Comparison of ENCODE assay signal across 10 mouse cellular contexts in the genomic region with DNA sequence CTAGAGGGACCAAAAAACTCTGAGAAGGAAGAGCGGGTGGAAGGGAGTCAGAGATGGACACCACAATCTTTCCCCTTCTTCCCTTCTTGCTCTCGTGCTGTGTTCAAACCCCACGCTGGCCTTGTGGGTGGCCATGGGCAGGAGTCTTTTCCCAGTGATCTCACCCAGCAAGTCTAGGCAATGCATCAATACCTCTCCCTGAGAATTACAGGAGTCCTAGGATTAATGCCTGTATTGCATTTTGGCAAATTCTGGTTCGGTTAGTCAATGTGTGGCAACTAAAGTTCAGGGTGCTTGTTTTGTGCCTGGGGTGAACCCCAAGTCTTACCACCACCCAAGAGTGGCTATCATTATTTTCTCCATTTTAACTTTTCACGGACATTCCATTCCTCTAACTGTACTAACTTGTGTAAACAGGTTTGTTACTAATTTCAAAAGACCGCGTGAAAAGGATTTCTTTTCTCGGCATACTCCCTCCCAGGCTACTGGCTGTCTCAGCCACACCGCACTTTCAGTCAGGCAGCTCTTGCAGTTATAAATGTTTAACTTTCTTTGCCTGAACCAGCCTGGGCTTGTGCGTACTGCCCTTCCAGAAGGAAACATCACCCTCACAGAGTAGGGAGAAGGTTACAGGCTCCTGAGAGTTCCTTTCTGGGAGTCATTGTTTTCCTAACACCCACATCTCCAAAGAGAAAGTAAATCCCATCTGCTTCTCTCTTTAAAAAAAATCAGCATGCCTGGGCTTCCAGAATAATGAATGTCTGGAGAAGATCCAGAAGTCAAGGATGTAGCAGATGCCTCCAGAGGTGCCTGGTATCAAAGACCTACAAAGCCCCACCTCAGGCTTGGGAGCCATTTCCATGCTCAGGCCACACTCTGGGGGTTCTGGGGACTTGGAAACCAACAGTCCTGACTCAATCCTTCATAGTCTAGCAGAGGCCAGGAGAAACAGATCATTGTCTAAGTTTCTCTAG. TPM values are rescaled to one million over a fixed set of nuclear protein-coding genes. Genes with fewer than 3 reads are reported as not detected.
DNase-seq lines count a peak whose midpoint lies in the region; ATAC-seq and TF ChIP-seq lines count a peak whose summit lies in the region.
"Had no signal": no experiment of that assay in that cellular context is flagged by ENCODE, and none has a peak within 500 bp of the region (broad histone marks: within the 10 kb centered on the region; RNA-seq: fewer than 3 reads in every experiment).

No protein-coding gene starts in this region.

- no peak overlapping the region for H3K4me3 ChIP-seq in heart, postnatal 0 days (ENCODE audit: low read depth, low read length)
- H3K4me3 ChIP-seq in intestine, embryonic 14.5 days (ENCODE audit: low read depth, low read length): no peak overlapping the region
- H3K4me3 ChIP-seq in hindbrain, embryonic 11.5 days (ENCODE audit: low read depth, low read length): no peak overlapping the region
- H3K4me3 ChIP-seq in hindbrain, postnatal 0 days (ENCODE audit: low read length): no peak overlapping the region
- H3K4me3 ChIP-seq: hindbrain, embryonic 13.5 days had no signal

- no peak overlapping the region for H3K4me2 ChIP-seq in heart, postnatal 0 days (ENCODE audit: low read depth, low read length)
- H3K4me2 ChIP-seq in intestine, embryonic 14.5 days (ENCODE audit: low read length): peak overlapping the region; percentile 22; the same call in 1 of the 2 replicates
- no peak overlapping the region for H3K4me2 ChIP-seq in hindbrain, embryonic 11.5 days (replicated peaks; ENCODE audit: low read depth, low read length)
- no peak overlapping the region for H3K4me2 ChIP-seq in hindbrain, postnatal 0 days (ENCODE audit: low read depth, low read length)
- H3K4me2 ChIP-seq: hindbrain, embryonic 13.5 days had no signal

- no peak overlapping the region for H3K9ac ChIP-seq in heart, postnatal 0 days (replicated peaks; ENCODE audit: low read depth, low read length)
- H3K9ac ChIP-seq in intestine, embryonic 14.5 days (ENCODE audit: low read length): 0 out of 2 replicates have a peak overlapping the region, but pooled peaks have one; percentile 11
- H3K9ac ChIP-seq in hindbrain, embryonic 11.5 days (ENCODE audit: low read depth, low read length): no peak overlapping the region
- H3K9ac ChIP-seq in hindbrain, postnatal 0 days (replicated peaks; ENCODE audit: low read length): no peak overlapping the region
- H3K9ac ChIP-seq: hindbrain, embryonic 13.5 days had no signal

- peaks cover 10% of the 10 kb centered on the region for H3K4me1 ChIP-seq in heart, postnatal 0 days (ENCODE audit: control insufficient read depth, insufficient read depth)
- H3K4me1 ChIP-seq in intestine, embryonic 14.5 days (replicated peaks; ENCODE audit: control insufficient read depth, insufficient read depth, low read length): peaks cover 4% of the 10 kb centered on the region
- no peaks in the 10 kb centered on the region for H3K4me1 ChIP-seq in hindbrain, embryonic 11.5 days (replicated peaks; ENCODE audit: control insufficient read depth, insufficient read depth, low read length)
- no peaks in the 10 kb centered on the region for H3K4me1 ChIP-seq in hindbrain, postnatal 0 days (ENCODE audit: insufficient read depth, low read length)
- H3K4me1 ChIP-seq: hindbrain, embryonic 13.5 days had no signal

- no peak for ATAC-seq in heart, postnatal 0 days (ENCODE audit: insufficient read depth, low read depth)
- ATAC-seq in intestine, embryonic 14.5 days (replicated peaks; ENCODE audit: low FRiP score, low TSS enrichment, low read depth): peak; percentile 10; the same call in 1 of the 2 replicates
- ATAC-seq in hindbrain, embryonic 11.5 days (ENCODE audit: low FRiP score): no peak
- no peak for ATAC-seq in hindbrain, postnatal 0 days

- no peak for TF ChIP-seq EP300 in heart, postnatal 0 days (IDR thresholded peaks at IDR 0.05; ENCODE audit: low read depth)

- 69% methylated on average over 10 of the region's 10 CpGs for WGBS in heart, postnatal 0 days
- WGBS in intestine, embryonic 14.5 days: 53% methylated on average over 10 of the region's 10 CpGs
- 83% methylated on average over 10 of the region's 10 CpGs for WGBS in hindbrain, embryonic 11.5 days
- WGBS in hindbrain, postnatal 0 days: 78% methylated on average over 10 of the region's 10 CpGs

- H3K27ac ChIP-seq in heart, postnatal 0 days (ENCODE audit: low read depth): peak overlapping the region; percentile 25; the same call in 1 of the 2 replicates
- peak overlapping the region; percentile 47 for H3K27ac ChIP-seq in intestine, embryonic 14.5 days (ENCODE audit: low read depth)
- H3K27ac ChIP-seq in hindbrain, embryonic 11.5 days (ENCODE audit: low read depth, low read length): no peak overlapping the region
- no peak overlapping the region for H3K27ac ChIP-seq in hindbrain, postnatal 0 days
- H3K27ac ChIP-seq: hindbrain, embryonic 13.5 days had no signal

- no peak for DNase-seq in heart, postnatal 0 days (ENCODE audit: low spot score)
- no peak for DNase-seq in heart, postnatal 4 days
- peak; percentile 15 for DNase-seq in adipocyte (ENCODE audit: low spot score)
- DNase-seq in intestine, embryonic 14.5 days (ENCODE audit: low spot score): no peak
- peak; percentile 69 to 88 for DNase-seq in kidney, postnatal 25 days
- no peak for DNase-seq in testis, postnatal 10 days (ENCODE audit: low spot score)
- no peak for DNase-seq in hindbrain, embryonic 11.5 days (ENCODE audit: low spot score)
- DNase-seq in hindbrain, postnatal 0 days (ENCODE audit: low spot score): no peak
- DNase-seq: lung, postnatal 4 days had no signal

- no peaks in the 10 kb centered on the region for H3K27me3 ChIP-seq in heart, postnatal 0 days (ENCODE audit: control insufficient read depth, insufficient read depth, low read length)
- no peaks in the 10 kb centered on the region for H3K27me3 ChIP-seq in intestine, embryonic 14.5 days (replicated peaks; ENCODE audit: control insufficient read depth, insufficient read depth, low read length)
- H3K27me3 ChIP-seq in hindbrain, embryonic 11.5 days (ENCODE audit: control insufficient read depth, insufficient read depth, low read length): no peaks in the 10 kb centered on the region
- H3K27me3 ChIP-seq in hindbrain, postnatal 0 days (ENCODE audit: insufficient read depth, low read length): no peaks in the 10 kb centered on the region
- H3K27me3 ChIP-seq: hindbrain, embryonic 13.5 days had no signal

- H3K36me3 ChIP-seq in heart, postnatal 0 days (replicated peaks; ENCODE audit: control insufficient read depth, insufficient read depth, low read length): no peaks in the 10 kb centered on the region
- H3K36me3 ChIP-seq in intestine, embryonic 14.5 days (ENCODE audit: control insufficient read depth, insufficient read depth, low read length): no peaks in the 10 kb centered on the region
- no peaks in the 10 kb centered on the region for H3K36me3 ChIP-seq in hindbrain, embryonic 11.5 days (ENCODE audit: control insufficient read depth, insufficient read depth, low read length)
- no peaks in the 10 kb centered on the region for H3K36me3 ChIP-seq in hindbrain, postnatal 0 days (ENCODE audit: insufficient read depth, low read length)
- H3K36me3 ChIP-seq: hindbrain, embryonic 13.5 days had no signal

- TF ChIP-seq CTCF in heart, postnatal 0 days (IDR thresholded peaks at IDR 0.05; ENCODE audit: low read depth): no peak
- no peak for TF ChIP-seq CTCF in hindbrain, postnatal 0 days (IDR thresholded peaks at IDR 0.05; ENCODE audit: low read depth)

- H3K9me3 ChIP-seq in heart, postnatal 0 days (replicated peaks; ENCODE audit: control insufficient read depth, low read length): no peaks in the 10 kb centered on the region
- H3K9me3 ChIP-seq in intestine, embryonic 14.5 days (ENCODE audit: control insufficient read depth, low read length): no peaks in the 10 kb centered on the region
- H3K9me3 ChIP-seq in hindbrain, embryonic 11.5 days (ENCODE audit: control insufficient read depth, low read length): no peaks in the 10 kb centered on the region
- H3K9me3 ChIP-seq in hindbrain, postnatal 0 days (ENCODE audit: low read length): no peaks in the 10 kb centered on the region
- H3K9me3 ChIP-seq: hindbrain, embryonic 13.5 days had no signal

RNA-seq across cellular contexts. Expression of a gene that starts 15.1 kb away (rescaled TPM):
- total RNA-seq in heart, postnatal 0 days (2014; rRNA removed; ENCODE audit: low replicate concordance): 10.1 and 12.7 TPM in 2 replicates
- 4.1 and 4.4 TPM in 2 replicates for polyA plus RNA-seq in heart, postnatal 0 days (2015; fragmentation: Nextera tagmentation; extraction: Ambion mirVana)
- 1 to 10 TPM; 7.5 to 8.7 TPM for total RNA-seq in heart, postnatal 4 days (2021)
- polyA plus RNA-seq in intestine, embryonic 14.5 days (2014; fragmentation: Nextera tagmentation; extraction: Ambion mirVana): 30.6 and 34.6 TPM in 2 replicates
- polyA plus RNA-seq in hindbrain, embryonic 11.5 days (2014; fragmentation: Nextera tagmentation; extraction: Ambion mirVana): 0.69 and 0.95 TPM in 2 replicates
- 3.8 and 4.4 TPM in 2 replicates for total RNA-seq in hindbrain, postnatal 0 days (2014; rRNA removed)
- 3.5 and 4.3 TPM in 2 replicates for polyA plus RNA-seq in hindbrain, postnatal 0 days (2015; fragmentation: Nextera tagmentation; extraction: Ambion mirVana)

RNA-seq across cellular contexts. Expression of a gene that starts 43.3 kb away (rescaled TPM):
- total RNA-seq in heart, postnatal 0 days (2014; rRNA removed; ENCODE audit: low replicate concordance): 56.5 and 63.8 TPM in 2 replicates
- 32.1 and 33.3 TPM in 2 replicates for polyA plus RNA-seq in heart, postnatal 0 days (2015; fragmentation: Nextera tagmentation; extraction: Ambion mirVana)
- 10 to 100 TPM; 79.5 to 90.3 TPM for total RNA-seq in heart, postnatal 4 days (2021)
- polyA plus RNA-seq in intestine, embryonic 14.5 days (2014; fragmentation: Nextera tagmentation; extraction: Ambion mirVana): 71.1 and 73.5 TPM in 2 replicates
- 15.0 and 19.4 TPM in 2 replicates for polyA plus RNA-seq in hindbrain, embryonic 11.5 days (2014; fragmentation: Nextera tagmentation; extraction: Ambion mirVana)
- 41.7 and 44.3 TPM in 2 replicates for total RNA-seq in hindbrain, postnatal 0 days (2014; rRNA removed)
- polyA plus RNA-seq in hindbrain, postnatal 0 days (2015; fragmentation: Nextera tagmentation; extraction: Ambion mirVana): 24.5 and 26.8 TPM in 2 replicates

Comparison
In these comparisons a context has a peak if more than half of its experiments do, and no peak if none do; other contexts are left out.
1. DNase-seq: peak in adipocyte (single experiment) and kidney, postnatal 25 days (2 of 2); none in heart, postnatal 0 days (single experiment), heart, postnatal 4 days (single experiment), intestine, embryonic 14.5 days (single experiment), testis, postnatal 10 days (single experiment), hindbrain, embryonic 11.5 days (single experiment) and hindbrain, postnatal 0 days (single experiment).
2. H3K27ac ChIP-seq: peak in heart, postnatal 0 days (single experiment) and intestine, embryonic 14.5 days (single experiment); none in hindbrain, embryonic 11.5 days (single experiment) and hindbrain, postnatal 0 days (single experiment).